Mouse (Mus musculus): ENCODE measurements at regions not wholly inside any gene's neighbourhood (a gene's known extent, or its start where the extent isn't known, plus 50 kb on each side); places are given as distances from the start of the nearest gene placed in this dataset.
"Not testable (repeated sequence)": the region's sequence is repeated elsewhere in the genome, so short reads cannot be mapped to it uniquely, and the experiment has no call there.

GRCm38 (mm10) chr6:31927181-31927580, 122.9 kb upstream of the 1700012A03Rik start:
- DNase-seq (ENCODE audit: low read depth, low spot score), result no peak
- no peaks in the 10 kb centered on the region for H3K27me3 ChIP-seq (ENCODE audit: control insufficient read depth, insufficient read depth, low read length, poor library complexity, severe bottlenecking)

GRCm38 (mm10) chr6:31924669-31925046, 125.4 kb upstream of the 1700012A03Rik start:
- Histone ChIP-seq H3K36me3 (ENCODE audit: control insufficient read depth, insufficient read depth, low read length, poor library complexity, severe bottlenecking) (no peaks in the 10 kb centered on the region), H3K27me3 (ENCODE audit: control insufficient read depth, insufficient read depth, low read length, poor library complexity, severe bottlenecking) (no peaks in the 10 kb centered on the region)
- DNase-seq (ENCODE audit: low read depth, low spot score), result no peak

More at GRCm38 (mm10) chr6:31927181-31927580, 122.9 kb upstream of the 1700012A03Rik start:
- H3K36me3 ChIP-seq (ENCODE audit: control insufficient read depth, insufficient read depth, low read length, poor library complexity, severe bottlenecking), result no peaks in the 10 kb centered on the region

DNA sequence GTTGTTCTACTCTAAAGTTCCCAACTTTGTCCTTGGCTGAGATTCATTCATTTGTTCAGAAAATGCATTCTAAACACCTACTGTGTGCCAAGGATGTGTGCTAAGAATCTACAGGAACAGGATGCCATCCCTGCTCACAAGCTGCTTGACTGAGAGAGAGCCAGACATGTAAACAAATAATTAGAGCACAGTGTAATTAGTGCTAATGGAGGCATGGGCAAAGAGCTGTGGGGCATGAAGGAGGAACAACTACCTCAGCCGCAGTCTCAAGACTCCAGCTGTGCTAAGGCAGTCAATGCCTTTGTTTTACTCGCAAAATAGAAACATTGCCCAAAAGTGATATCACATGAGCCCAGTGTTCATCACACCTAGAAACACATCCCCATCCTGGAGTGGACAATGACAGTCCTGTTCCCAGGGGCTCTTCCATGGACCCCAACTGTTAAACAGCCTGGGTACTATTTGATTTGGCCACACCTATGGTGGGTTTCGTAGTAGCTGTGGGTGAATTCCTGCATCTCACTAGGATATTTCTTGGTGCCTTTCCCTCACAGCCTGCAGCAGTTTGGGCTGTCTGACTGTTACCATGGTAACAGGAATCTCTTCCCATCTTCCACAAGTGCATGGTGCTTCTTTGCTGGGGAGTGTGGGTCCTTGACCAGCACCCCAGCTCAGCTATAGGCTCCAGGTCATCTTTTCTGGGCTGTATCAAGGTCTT, 125.9 kb upstream of the 1700012A03Rik start:
- H3K36me3 ChIP-seq (ENCODE audit: control insufficient read depth, insufficient read depth, low read length, poor library complexity, severe bottlenecking), result no peaks in the 10 kb centered on the region
- H3K27me3 ChIP-seq (ENCODE audit: control insufficient read depth, insufficient read depth, low read length, poor library complexity, severe bottlenecking), result no peaks in the 10 kb centered on the region
- no peak for DNase-seq (ENCODE audit: low read depth, low spot score)

GRCm38 (mm10) chr6:31921561-31922152, 128.4 kb upstream of the 1700012A03Rik start:
- no peaks in the 10 kb centered on the region for H3K27me3 ChIP-seq (ENCODE audit: control insufficient read depth, insufficient read depth, low read length, poor library complexity, severe bottlenecking)
- DNase-seq (ENCODE audit: low read depth, low spot score), result no peak

GRCm38 (mm10) chr6:31917411-31918131, 132.5 kb upstream of the 1700012A03Rik start:
- Histone ChIP-seq H3K27me3 (ENCODE audit: control insufficient read depth, insufficient read depth, low read length, poor library complexity, severe bottlenecking) (no peaks in the 10 kb centered on the region), H3K36me3 (ENCODE audit: control insufficient read depth, insufficient read depth, low read length, poor library complexity, severe bottlenecking) (no peaks in the 10 kb centered on the region)
- no peak for DNase-seq (ENCODE audit: low read depth, low spot score)

More at GRCm38 (mm10) chr6:31921561-31922152, 128.4 kb upstream of the 1700012A03Rik start:
- H3K36me3 ChIP-seq (ENCODE audit: control insufficient read depth, insufficient read depth, low read length, poor library complexity, severe bottlenecking), result no peaks in the 10 kb centered on the region

DNA sequence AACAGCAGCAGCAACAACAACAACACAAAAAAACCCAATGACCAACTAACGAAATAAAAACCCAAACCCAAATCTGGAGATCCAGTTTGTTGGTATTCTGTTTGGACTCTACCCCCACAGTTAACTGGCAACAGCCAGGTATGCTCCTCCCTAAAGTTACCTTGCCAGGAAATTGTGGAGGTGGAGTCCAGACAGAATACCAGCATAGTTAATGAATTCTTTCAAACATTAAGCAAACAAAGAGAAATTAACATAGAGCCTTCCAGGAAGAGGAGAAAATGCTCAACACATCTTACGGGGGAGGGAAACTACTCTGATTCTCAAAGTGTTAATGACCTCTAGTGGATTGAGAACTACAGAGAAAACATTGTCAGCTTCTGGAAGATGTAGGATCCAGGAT, 148.3 kb upstream of the 1700012A03Rik start:
- DNase-seq (ENCODE audit: low read depth, low spot score), result no peak
- Histone ChIP-seq H3K36me3 (ENCODE audit: control insufficient read depth, insufficient read depth, low read length, poor library complexity, severe bottlenecking) (no peaks in the 10 kb centered on the region), H3K27me3 (ENCODE audit: control insufficient read depth, insufficient read depth, low read length, poor library complexity, severe bottlenecking) (no peaks in the 10 kb centered on the region)

GRCm38 (mm10) chr6:31899055-31899454, 151.0 kb upstream of the 1700012A03Rik start:
- Histone ChIP-seq H3K36me3 (ENCODE audit: control insufficient read depth, insufficient read depth, low read length, poor library complexity, severe bottlenecking) (no peaks in the 10 kb centered on the region), H3K27me3 (ENCODE audit: control insufficient read depth, insufficient read depth, low read length, poor library complexity, severe bottlenecking) (no peaks in the 10 kb centered on the region)
- no peak for DNase-seq (ENCODE audit: low read depth, low spot score)

DNA sequence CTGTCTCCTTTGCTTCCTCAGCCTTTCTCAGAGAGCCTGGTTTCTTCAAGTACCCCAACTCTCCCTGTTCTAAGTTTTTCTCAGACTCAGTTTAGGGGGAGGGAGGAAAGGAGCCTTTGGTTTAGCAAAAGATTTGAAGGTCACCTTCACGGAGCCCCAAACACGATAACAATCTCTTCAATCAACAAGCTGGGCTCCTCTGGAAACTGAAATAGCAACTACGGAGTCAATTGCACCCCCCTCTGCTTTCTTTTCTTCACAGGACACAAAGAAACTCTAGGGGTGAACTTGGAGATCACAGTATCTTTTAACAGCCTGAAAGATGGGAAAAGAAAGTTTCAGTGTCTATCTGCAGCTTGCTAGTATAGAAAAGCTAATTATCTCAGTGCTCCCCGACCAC, 151.4 kb upstream of the 1700012A03Rik start:
- Histone ChIP-seq H3K36me3 (ENCODE audit: control insufficient read depth, insufficient read depth, low read length, poor library complexity, severe bottlenecking) (no peaks in the 10 kb centered on the region), H3K27me3 (ENCODE audit: control insufficient read depth, insufficient read depth, low read length, poor library complexity, severe bottlenecking) (no peaks in the 10 kb centered on the region)
- no peak for DNase-seq (ENCODE audit: low read depth, low spot score)

GRCm38 (mm10) chr6:31897001-31897400, 153.0 kb upstream of the 1700012A03Rik start:
- no peaks in the 10 kb centered on the region for H3K36me3 ChIP-seq (ENCODE audit: control insufficient read depth, insufficient read depth, low read length, poor library complexity, severe bottlenecking)
- DNase-seq (ENCODE audit: low read depth, low spot score), result no peak

DNA sequence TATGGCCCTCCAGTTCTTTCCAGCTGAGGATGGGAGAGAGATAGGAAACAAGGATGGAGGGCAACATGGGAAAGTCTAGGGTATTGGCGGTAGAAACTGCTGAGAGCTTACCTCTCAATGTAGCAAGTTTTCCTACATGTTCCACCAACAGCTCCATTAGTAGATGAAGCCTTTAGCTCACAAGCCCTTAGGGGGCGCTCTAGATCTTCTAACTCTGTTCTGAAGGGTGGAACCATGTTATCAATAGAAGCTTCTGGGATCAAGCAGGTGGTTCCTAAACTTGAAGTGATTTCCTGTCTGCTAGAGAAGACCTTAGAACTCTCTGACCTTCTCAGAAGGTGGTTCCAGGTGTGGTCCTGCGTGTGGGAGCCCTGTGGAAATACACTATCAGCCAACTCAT, 154.2 kb upstream of the 1700012A03Rik start:
- no peaks in the 10 kb centered on the region for H3K27me3 ChIP-seq (ENCODE audit: control insufficient read depth, insufficient read depth, low read length, poor library complexity, severe bottlenecking)
- DNase-seq (ENCODE audit: low read depth, low spot score), result no peak

More at GRCm38 (mm10) chr6:31897001-31897400, 153.0 kb upstream of the 1700012A03Rik start:
- H3K27me3 ChIP-seq (ENCODE audit: control insufficient read depth, insufficient read depth, low read length, poor library complexity, severe bottlenecking), result no peaks in the 10 kb centered on the region

GRCm38 (mm10) chr6:31886931-31887330, 163.1 kb upstream of the 1700012A03Rik start:
- H3K27me3 ChIP-seq (ENCODE audit: control insufficient read depth, insufficient read depth, low read length, poor library complexity, severe bottlenecking), result no peaks in the 10 kb centered on the region
- no peak for DNase-seq (ENCODE audit: low read depth, low spot score)
- H3K36me3 ChIP-seq (ENCODE audit: control insufficient read depth, insufficient read depth, low read length, poor library complexity, severe bottlenecking), result no peaks in the 10 kb centered on the region

More for the DNA sequence above, 154.2 kb upstream of the 1700012A03Rik start:
- no peaks in the 10 kb centered on the region for H3K36me3 ChIP-seq (ENCODE audit: control insufficient read depth, insufficient read depth, low read length, poor library complexity, severe bottlenecking)

DNA sequence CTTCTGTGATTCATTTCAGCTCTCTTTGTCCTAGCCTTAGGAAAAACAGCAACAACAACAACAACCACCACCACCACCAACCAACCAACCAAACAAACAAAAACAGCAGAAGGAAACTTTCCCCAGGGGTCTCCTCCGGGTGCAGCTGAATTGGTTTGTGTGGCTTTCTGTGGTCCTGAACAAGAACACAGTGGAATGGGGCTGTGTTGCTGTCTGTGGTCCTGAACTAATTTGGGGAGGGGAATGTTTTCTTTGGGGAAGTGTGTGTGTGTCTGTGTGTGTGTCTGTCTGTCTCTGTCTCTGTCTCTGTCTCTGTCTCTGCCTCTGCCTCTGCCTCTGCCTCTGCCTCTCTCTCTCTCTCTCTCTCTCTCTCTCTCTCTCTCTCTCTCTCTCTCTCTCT, 164.8 kb upstream of the 1700012A03Rik start:
- not testable (repeated sequence) for H3K27me3 ChIP-seq (ENCODE audit: control insufficient read depth, insufficient read depth, low read length, poor library complexity, severe bottlenecking); DNase-seq (ENCODE audit: low read depth, low spot score); H3K36me3 ChIP-seq (ENCODE audit: control insufficient read depth, insufficient read depth, low read length, poor library complexity, severe bottlenecking)

DNA sequence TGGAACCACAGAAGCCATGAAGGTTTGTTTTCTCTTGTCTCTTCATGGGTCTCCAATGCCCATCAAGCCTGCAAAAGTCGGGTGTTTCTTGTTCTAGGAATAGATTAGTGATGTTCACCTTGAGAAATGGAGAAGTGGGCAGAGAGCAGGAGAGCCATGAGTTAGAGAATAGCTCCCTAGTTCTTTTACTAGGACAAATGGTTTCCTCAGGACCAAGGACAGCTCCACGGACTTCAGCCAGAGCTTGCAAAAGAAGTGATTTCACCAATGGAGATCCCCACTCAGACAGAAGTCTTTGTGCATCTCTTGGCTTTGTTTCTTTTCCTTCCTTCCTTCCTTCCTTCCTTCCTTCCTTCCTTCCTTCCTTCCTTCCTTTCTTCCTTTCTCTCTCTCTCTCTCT, 166.3 kb upstream of the 1700012A03Rik start:
- no peak for DNase-seq (ENCODE audit: low read depth, low spot score)
- H3K36me3 ChIP-seq (ENCODE audit: control insufficient read depth, insufficient read depth, low read length, poor library complexity, severe bottlenecking), result no peaks in the 10 kb centered on the region

DNA sequence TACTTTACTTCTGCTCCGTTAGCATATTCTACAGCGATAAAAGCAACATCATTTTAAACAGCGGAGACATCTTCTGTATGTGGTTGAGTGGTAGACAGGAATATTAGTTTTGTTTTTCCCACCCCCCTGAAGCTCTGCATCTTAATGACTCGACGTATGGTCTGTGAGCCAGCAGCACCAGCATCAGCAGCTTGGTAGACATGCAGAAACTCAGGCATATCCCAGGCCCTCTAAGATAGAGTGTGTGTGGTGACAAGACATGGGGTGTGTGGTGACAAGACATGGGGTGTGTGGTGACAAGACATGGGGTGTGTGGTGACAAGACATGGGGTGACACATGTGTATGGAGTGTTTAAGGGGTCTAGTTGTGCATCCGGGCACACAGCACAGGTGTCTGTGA, 175.4 kb upstream of the 1700012A03Rik start:
- no peaks in the 10 kb centered on the region for H3K36me3 ChIP-seq (ENCODE audit: control insufficient read depth, insufficient read depth, low read length, poor library complexity, severe bottlenecking)
- H3K27me3 ChIP-seq (ENCODE audit: control insufficient read depth, insufficient read depth, low read length, poor library complexity, severe bottlenecking), result no peaks in the 10 kb centered on the region
- no peak for DNase-seq (ENCODE audit: low read depth, low spot score)

More for the DNA sequence above, 166.3 kb upstream of the 1700012A03Rik start:
- no peaks in the 10 kb centered on the region for H3K27me3 ChIP-seq (ENCODE audit: control insufficient read depth, insufficient read depth, low read length, poor library complexity, severe bottlenecking)

DNA sequence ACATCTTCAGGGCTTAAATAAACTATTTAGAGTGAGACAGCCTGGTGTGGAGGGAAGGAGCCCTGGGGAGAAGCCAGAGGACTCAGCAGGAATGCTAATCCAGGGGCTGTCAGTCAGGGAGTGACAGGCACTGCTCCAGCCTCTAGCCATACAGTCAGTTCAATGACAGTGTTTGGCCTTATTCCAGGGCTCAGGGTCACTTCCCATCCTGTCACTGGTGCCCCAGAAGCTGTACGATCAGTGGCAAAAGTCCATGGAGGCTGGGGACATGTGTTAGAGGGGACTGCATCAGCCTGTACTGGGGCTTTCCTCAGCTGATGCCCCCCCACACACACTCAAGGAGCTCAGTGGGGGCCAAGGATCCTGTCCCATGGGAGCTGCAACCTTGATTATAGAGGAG, 176.1 kb upstream of the 1700012A03Rik start:
- Histone ChIP-seq H3K27me3 (ENCODE audit: control insufficient read depth, insufficient read depth, low read length, poor library complexity, severe bottlenecking) (no peaks in the 10 kb centered on the region), H3K36me3 (ENCODE audit: control insufficient read depth, insufficient read depth, low read length, poor library complexity, severe bottlenecking) (no peaks in the 10 kb centered on the region)
- DNase-seq (ENCODE audit: low read depth, low spot score), result no peak
